Comparison of ENCODE assay signal across 12 mouse cellular contexts in the genomic region with DNA sequence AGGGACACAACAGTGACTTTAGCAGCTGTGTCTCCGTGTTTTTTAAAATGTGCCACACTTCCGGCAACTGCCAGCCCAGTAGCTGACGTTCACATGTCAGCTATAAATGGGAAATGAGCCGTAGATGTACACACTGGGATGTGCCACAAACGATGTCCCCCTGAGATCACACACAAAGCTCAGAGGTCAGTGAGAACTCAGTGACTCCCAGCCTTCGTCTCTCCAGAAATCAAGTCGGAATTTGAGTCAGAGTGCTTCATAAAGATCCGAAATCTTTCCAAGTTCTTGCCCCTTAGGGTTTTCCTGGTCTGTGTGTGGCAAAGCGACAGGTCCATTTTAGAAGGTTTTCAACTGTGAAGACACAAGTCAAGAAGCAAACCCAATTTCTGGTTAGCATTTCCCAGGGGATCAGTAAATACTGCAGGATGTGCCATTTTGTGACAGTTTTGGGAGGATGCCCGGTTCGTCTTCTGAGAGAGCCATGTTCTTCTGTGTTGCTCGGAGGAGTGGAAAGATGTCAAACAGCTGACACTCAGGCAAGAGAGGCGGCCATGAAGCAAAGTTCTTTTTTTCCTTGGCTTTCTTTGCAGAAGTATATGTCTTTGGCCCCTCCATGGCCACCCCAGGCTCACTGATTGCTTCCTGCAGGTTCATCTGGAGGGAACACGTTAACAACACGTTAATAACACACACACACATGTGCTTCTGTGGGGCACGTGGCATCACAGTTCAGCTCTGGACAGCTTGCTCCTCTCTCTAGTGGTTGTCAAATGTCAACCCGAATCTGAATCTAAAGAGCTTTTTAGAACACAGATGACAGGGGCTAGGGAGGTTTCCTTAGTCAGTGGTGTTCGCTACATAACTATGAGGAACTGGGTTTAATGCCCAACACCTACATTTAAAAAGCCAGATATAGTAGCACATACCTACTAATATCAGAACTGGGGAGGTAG. TPM values are rescaled to one million over a fixed set of nuclear protein-coding genes. Genes with fewer than 3 reads are reported as not detected.
DNase-seq lines count a peak whose midpoint lies in the region; ATAC-seq lines count a peak whose summit lies in the region.
"Had no signal": no experiment of that assay in that cellular context is flagged by ENCODE, and none has a peak within 500 bp of the region (broad histone marks: within the 10 kb centered on the region; RNA-seq: fewer than 3 reads in every experiment).

No protein-coding gene starts in this region.

- no peak overlapping the region for H3K4me3 ChIP-seq in kidney, embryonic 15.5 days (replicated peaks)
- H3K4me3 ChIP-seq: limb, embryonic 13.5 days had no signal

- no peak for ATAC-seq in kidney, embryonic 15.5 days (replicated peaks; ENCODE audit: low FRiP score)
- ATAC-seq in activated CD4-positive, CD25-positive, alpha-beta regulatory T cell, adult 4 months, result no peak

- WGBS in kidney, embryonic 15.5 days, result 69% methylated on average over 18 of the region's 18 CpGs

- H3K9me3 ChIP-seq in kidney, embryonic 15.5 days (replicated peaks), result no peaks in the 10 kb centered on the region
- H3K9me3 ChIP-seq: limb, embryonic 13.5 days had no signal

- DNase-seq in kidney, adult 9 months, result peak; percentile 21
- DNase-seq in adipocyte (ENCODE audit: low spot score), result peak; percentile 93
- DNase-seq in heart, adult 8-10 months (ENCODE audit: low spot score), result peak; percentile 20
- peak; percentile 82 for DNase-seq in lung, postnatal 10 days
- no peak for DNase-seq in frontal cortex, postnatal 14 days (ENCODE audit: low spot score in 2 of 2)
- DNase-seq: cerebellum, postnatal 36 days; retina, postnatal 1 day; thymus, postnatal 4 days had no signal

- H3K4me1 ChIP-seq in kidney, embryonic 15.5 days, result no peaks in the 10 kb centered on the region
- H3K4me1 ChIP-seq: limb, embryonic 13.5 days had no signal

- no peaks in the 10 kb centered on the region for H3K36me3 ChIP-seq in kidney, embryonic 15.5 days
- H3K36me3 ChIP-seq: limb, embryonic 13.5 days had no signal

- H3K27ac ChIP-seq in kidney, embryonic 15.5 days, result no peak overlapping the region
- H3K27ac ChIP-seq: hindbrain, embryonic 14.5 days; limb, embryonic 13.5 days had no signal

- H3K9ac ChIP-seq in kidney, embryonic 15.5 days, result no peak overlapping the region
- H3K9ac ChIP-seq: hindbrain, embryonic 14.5 days; limb, embryonic 13.5 days had no signal

- H3K4me2 ChIP-seq in kidney, embryonic 15.5 days, result no peak overlapping the region
- H3K4me2 ChIP-seq: hindbrain, embryonic 14.5 days; limb, embryonic 13.5 days had no signal

- H3K27me3 ChIP-seq in kidney, embryonic 15.5 days, result no peaks in the 10 kb centered on the region
- H3K27me3 ChIP-seq: limb, embryonic 13.5 days had no signal

RNA-seq across cellular contexts. Expression of gene Socs2, which starts 28.4 kb away (rescaled TPM):
- 26.2 and 28.5 TPM in 2 replicates for polyA plus RNA-seq in kidney, embryonic 15.5 days (2015; fragmentation: Nextera tagmentation; extraction: Ambion mirVana)
- total RNA-seq in heart, adult 8-10 months (2022), result 10 to 100 TPM; 39.1 to 62.3 (median 45.0) TPM
- 10 to 100 TPM; 76.0 to 81.6 TPM for polyA plus RNA-seq in activated CD4-positive, CD25-positive, alpha-beta regulatory T cell, adult 4 months (2017; shearing (Covaris generic))

RNA-seq across cellular contexts. Expression of gene Mrpl42, which starts 56.4 kb away (rescaled TPM):
- 337 and 354 TPM in 2 replicates for polyA plus RNA-seq in kidney, embryonic 15.5 days (2015; fragmentation: Nextera tagmentation; extraction: Ambion mirVana)
- total RNA-seq in heart, adult 8-10 months (2022), result 100 to 1,000 TPM; 415 to 495 (median 478) TPM
- polyA plus RNA-seq in activated CD4-positive, CD25-positive, alpha-beta regulatory T cell, adult 4 months (2017; shearing (Covaris generic)), result 100 to 1,000 TPM; 188 to 213 TPM

Comparison
In these comparisons a context has a peak if more than half of its experiments do, and no peak if none do; other contexts are left out.
1. DNase-seq: peak in kidney, adult 9 months (single experiment), adipocyte (single experiment), heart, adult 8-10 months (single experiment) and lung, postnatal 10 days (single experiment); none in frontal cortex, postnatal 14 days (0 of 2).